Mouse (Mus musculus): ENCODE data around the gene Ier3.

DNA sequence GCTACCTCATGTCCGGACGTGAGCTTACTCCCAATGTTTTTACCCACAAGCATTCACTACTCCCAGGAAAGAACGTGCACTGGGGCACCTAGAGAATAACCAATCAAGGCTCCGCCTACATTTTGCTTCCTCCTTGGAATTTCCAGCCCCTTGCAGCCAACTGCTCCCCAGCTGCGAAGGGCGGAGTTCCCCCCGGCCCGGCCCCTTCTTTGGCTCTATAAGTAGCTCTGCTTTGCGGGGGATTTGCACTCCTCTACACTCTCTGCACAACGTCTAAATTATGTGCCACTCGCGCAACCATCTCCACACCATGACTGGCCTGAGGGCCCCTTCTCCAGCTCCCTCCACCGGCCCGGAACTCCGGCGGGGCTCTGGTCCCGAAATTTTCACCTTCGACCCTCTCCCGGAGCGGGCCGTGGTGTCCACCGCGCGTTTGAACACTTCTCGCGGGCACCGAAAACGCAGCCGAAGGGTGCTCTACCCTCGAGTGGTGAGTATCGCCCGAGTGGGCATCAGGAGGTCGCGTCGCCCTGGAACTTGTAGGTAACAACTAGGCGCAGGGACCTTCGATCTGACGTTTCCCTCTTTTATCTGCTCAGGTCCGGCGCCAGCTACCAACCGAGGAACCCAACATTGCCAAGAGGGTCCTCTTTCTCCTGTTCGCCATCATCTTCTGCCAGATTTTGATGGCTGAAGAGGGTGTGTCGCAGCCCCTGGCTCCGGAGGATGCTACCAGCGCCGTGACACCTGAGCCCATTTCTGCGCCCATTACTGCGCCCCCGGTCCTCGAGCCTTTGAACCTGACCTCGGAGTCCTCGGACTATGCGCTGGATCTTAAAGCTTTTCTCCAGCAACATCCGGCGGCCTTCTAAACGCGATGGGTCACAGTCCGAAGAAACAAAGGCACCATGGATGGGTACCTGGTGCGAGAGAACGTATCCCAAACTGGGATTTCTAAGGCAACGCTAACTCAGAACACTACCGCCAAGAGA is at the start of gene Ier3:
- TF ChIP-seq TAL1 (IDR thresholded peaks at IDR 0.05; ENCODE audit: low read length) (no peak), GATA1 (IDR thresholded peaks at IDR 0.05; ENCODE audit: low read length) (no peak)

Measured in erythroblast, embryonic 14.5 days (primary cell).